Mouse (Mus musculus): ENCODE results near the gene Vmn1r117.
"Not testable (repeated sequence)": the region's sequence is repeated elsewhere in the genome, so short reads cannot be mapped to it uniquely, and the experiment has no call there.

Gene Vmn1r117

DNA sequence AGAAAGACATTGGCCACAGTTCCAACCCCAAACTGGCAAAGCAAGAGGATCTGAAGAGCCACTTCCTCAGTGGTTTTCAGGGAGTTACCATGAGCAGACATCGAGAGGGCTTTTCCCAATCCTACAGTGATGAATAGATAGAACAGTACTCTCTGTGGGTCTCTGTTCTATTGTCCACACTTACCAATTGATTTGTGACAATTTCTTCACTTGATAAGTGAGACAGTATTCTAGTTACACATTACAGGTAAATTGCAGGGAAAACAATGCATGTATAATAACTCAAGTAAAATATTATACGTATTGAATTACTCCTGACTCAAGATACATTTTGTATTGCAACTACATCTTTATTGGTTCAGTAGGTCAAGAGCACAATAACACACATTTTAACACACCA lies at the start of gene Vmn1r117:
Vmn1r117 (minus strand) TSS at position 101 of the 400 bp plus-strand sequence.
- not testable (repeated sequence) for DNase-seq (ENCODE audit: low spot score)

- not testable (repeated sequence) for DNase-seq (ENCODE audit: low spot score)
Observed at GRCm38 (mm10) chr7:20912247-20912646, 28.3 kb upstream of the Vmn1r117 start, which contains the start of gene Vmn1r118. Gene Vmn1r118, minus strand, starts transcription at chr7:20912347.

GRCm38 (mm10) chr7:20871956-20872355 lies 12.0 kb downstream of the Vmn1r117 start, which contains the start of gene Vmn1r116:
Gene Vmn1r116, plus strand, starts transcription at chr7:20872256.
- DNase-seq (ENCODE audit: low spot score): not testable (repeated sequence)

DNA sequence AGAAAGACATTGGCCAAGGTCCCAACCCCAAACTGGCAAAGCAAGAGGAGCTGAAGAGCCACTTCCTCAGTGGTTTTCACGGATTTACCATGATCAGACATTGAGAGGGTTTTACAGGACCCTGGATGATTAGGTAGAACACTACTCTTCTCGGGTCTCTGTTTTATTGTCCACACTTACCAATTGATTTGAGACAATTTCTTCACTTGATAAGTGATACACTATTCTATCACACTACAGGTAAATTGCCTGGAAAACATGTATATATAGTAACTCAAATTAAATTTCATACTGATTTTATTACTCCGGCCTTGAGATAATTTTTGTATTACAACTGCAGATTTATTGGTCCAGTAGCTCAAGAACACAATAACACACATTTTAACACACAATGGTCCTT lies 39.0 kb downstream of the Vmn1r117 start, which contains the start of gene Vmn1r115:
Vmn1r115 (minus strand) TSS at position 101 of the 400 bp plus-strand sequence.
- DNase-seq (ENCODE audit: low spot score): not testable (repeated sequence)

All from ovary, postnatal 36 days (tissue).